20 mouse cellular contexts compared by ENCODE assay signal in the genomic region with DNA sequence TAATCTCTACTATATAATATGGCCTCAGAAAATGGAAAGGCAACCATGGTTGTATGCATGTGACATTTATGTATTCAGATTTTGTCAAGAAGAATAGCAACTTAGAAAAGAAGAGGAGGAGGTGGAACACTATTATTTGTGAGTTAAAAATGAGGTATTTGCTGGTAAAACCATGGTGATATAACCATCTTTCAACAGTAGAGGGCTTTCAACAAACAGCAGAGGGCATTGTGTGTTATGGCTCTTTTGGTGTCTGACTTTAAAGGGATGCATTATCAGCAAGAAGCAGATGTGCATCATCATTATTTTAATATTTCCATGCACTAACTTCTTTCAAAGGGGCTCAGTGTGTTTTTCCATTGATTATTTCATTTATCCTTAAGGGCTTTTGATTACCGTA.
DNase-seq lines count a peak whose midpoint lies in the region; ATAC-seq and TF ChIP-seq lines count a peak whose summit lies in the region.
"Had no signal": no experiment of that assay in that cellular context is flagged by ENCODE, and none has a peak within 500 bp of the region (broad histone marks: within the 10 kb centered on the region; RNA-seq: fewer than 3 reads in every experiment).

No protein-coding gene starts in this region.

- peak in 1 of 3 experiments; percentile 44; a peak in 2 of 6 replicates for TF ChIP-seq CTCF in MEL (IDR thresholded peaks at IDR 0.05 in 2 of 3, conservative IDR thresholded peaks at IDR 0.05 in 1 of 3; ENCODE audit: control insufficient read depth in 1 of 3, insufficient read depth in 1 of 3, low read depth in 2 of 3, low read length in 3 of 3, poor library complexity in 1 of 3, severe bottlenecking in 1 of 3)

- ATAC-seq in forebrain, embryonic 13.5 days = no peak
- ATAC-seq: forebrain, embryonic 16.5 days had no signal

- H3K79me2 ChIP-seq in MEL (ENCODE audit: control insufficient read depth, insufficient read depth, low read length, poor library complexity) = no peaks in the 10 kb centered on the region

- 100% methylated on average over 1 of the region's 1 CpGs for WGBS in forebrain, embryonic 13.5 days

- no peak overlapping the region for H3K4me2 ChIP-seq in forebrain, embryonic 13.5 days
- H3K4me2 ChIP-seq: embryonic facial prominence, embryonic 12.5 days; heart, embryonic 12.5 days; hindbrain, embryonic 15.5 days had no signal

- no peak for TF ChIP-seq EP300 in MEL (IDR thresholded peaks at IDR 0.05; ENCODE audit: low read depth in 1 of 2, low read length in 2 of 2)

- H3K27me3 ChIP-seq in MEL (ENCODE audit: control insufficient read depth in 1 of 2, insufficient read depth in 2 of 2, low read length in 2 of 2) = no peaks in the 10 kb centered on the region
- no peaks in the 10 kb centered on the region for H3K27me3 ChIP-seq in forebrain, embryonic 13.5 days
- H3K27me3 ChIP-seq: CH12.LX; embryonic facial prominence, embryonic 12.5 days; heart, embryonic 12.5 days; hindbrain, embryonic 15.5 days had no signal

- TF ChIP-seq POLR2A in MEL (IDR thresholded peaks at IDR 0.05; ENCODE audit: control insufficient read depth in 1 of 2, insufficient read depth in 1 of 2, low read depth in 1 of 2, low read length in 2 of 2, poor library complexity in 1 of 2) = no peak

- H3K4me3 ChIP-seq in MEL (ENCODE audit: control insufficient read depth in 1 of 2, insufficient read depth in 1 of 2, low read depth in 2 of 2, low read length in 2 of 2) = no peak overlapping the region
- no peak overlapping the region for H3K4me3 ChIP-seq in forebrain, embryonic 13.5 days
- H3K4me3 ChIP-seq: embryonic facial prominence, embryonic 12.5 days; heart, adult 2 months; heart, embryonic 12.5 days; hindbrain, embryonic 15.5 days had no signal

- no peak overlapping the region for H3K27ac ChIP-seq in MEL (ENCODE audit: control insufficient read depth, low read depth, low read length)
- no peak overlapping the region for H3K27ac ChIP-seq in forebrain, embryonic 13.5 days
- H3K27ac ChIP-seq: embryonic facial prominence, embryonic 12.5 days; heart, adult 2 months; hindbrain, embryonic 15.5 days had no signal

- H3K36me3 ChIP-seq in MEL (ENCODE audit: control insufficient read depth in 1 of 2, insufficient read depth in 2 of 2, low read length in 2 of 2) = no peaks in the 10 kb centered on the region
- no peaks in the 10 kb centered on the region for H3K36me3 ChIP-seq in forebrain, embryonic 13.5 days (ENCODE audit: poor library complexity, severe bottlenecking)
- H3K36me3 ChIP-seq: embryonic facial prominence, embryonic 12.5 days; heart, embryonic 12.5 days; hindbrain, embryonic 15.5 days had no signal

- peak; percentile 2 for DNase-seq in thymus, postnatal 14 days
- DNase-seq in thymus, postnatal 25 days = no peak
- peak; percentile 38 for DNase-seq in MEL (ENCODE audit: low read depth, low spot score)
- DNase-seq in naive thymus-derived CD4-positive, alpha-beta T cell, adult 2 months (ENCODE audit: low read depth) = peak; percentile 28
- DNase-seq in frontal cortex, adult 2 months (ENCODE audit: extremely low spot score in 1 of 2, low spot score in 1 of 2) = no peak
- DNase-seq in right cerebral cortex, adult 2 months (ENCODE audit: low spot score in 2 of 2) = no peak
- DNase-seq: adrenal gland, postnatal 14 days; B cell, adult 2 months; cerebellum, adult 11-12 months; cerebellum, adult 9-10 months; cerebellum, postnatal 25 days; gastrocnemius, postnatal 14 days; heart, adult 2 months; heart, postnatal 36 days had no signal

- H3K4me1 ChIP-seq in MEL (ENCODE audit: control insufficient read depth in 1 of 2, insufficient read depth in 2 of 2, low read length in 2 of 2) = no peaks in the 10 kb centered on the region
- H3K4me1 ChIP-seq in forebrain, embryonic 13.5 days = no peaks in the 10 kb centered on the region
- H3K4me1 ChIP-seq: embryonic facial prominence, embryonic 12.5 days; heart, embryonic 12.5 days; hindbrain, embryonic 15.5 days had no signal

- TF ChIP-seq RAD21 in MEL (IDR thresholded peaks at IDR 0.05; ENCODE audit: low read depth, low read length) = peak; percentile 39

- no peaks in the 10 kb centered on the region for H3K9me3 ChIP-seq in MEL (replicated peaks; ENCODE audit: insufficient read depth, low read length)
- no peaks in the 10 kb centered on the region for H3K9me3 ChIP-seq in forebrain, embryonic 13.5 days (replicated peaks)
- H3K9me3 ChIP-seq: embryonic facial prominence, embryonic 12.5 days; heart, embryonic 12.5 days; hindbrain, embryonic 15.5 days had no signal

- no peak overlapping the region for H3K9ac ChIP-seq in MEL (ENCODE audit: control insufficient read depth, low read depth, low read length, poor library complexity, severe bottlenecking)
- no peak overlapping the region for H3K9ac ChIP-seq in forebrain, embryonic 13.5 days
- H3K9ac ChIP-seq: embryonic facial prominence, embryonic 12.5 days; heart, embryonic 12.5 days; hindbrain, embryonic 15.5 days had no signal

TF ChIP-seq in MEL, 35 proteins besides CTCF, POLR2A, EP300 and RAD21:
- TF ChIP-seq TCF12 (IDR thresholded peaks at IDR 0.05; ENCODE audit: low read depth, low read length) (no peak), SMC3 (IDR thresholded peaks at IDR 0.05; ENCODE audit: low read depth, low read length) (peak; percentile 64), ZC3H11A (IDR thresholded peaks at IDR 0.05; ENCODE audit: low read depth, low read length) (peak; percentile 27), MAZ (IDR thresholded peaks at IDR 0.05; ENCODE audit: low read depth, low read length) (no peak), POLR2AphosphoS5 (IDR thresholded peaks at IDR 0.05; ENCODE audit: borderline replicate concordance, low read depth, low read length) (no peak), POLR2AphosphoS2 (IDR thresholded peaks at IDR 0.05; ENCODE audit: low read length) (no peak), ZNF384 (IDR thresholded peaks at IDR 0.05; ENCODE audit: low read depth, low read length) (0 out of 2 replicates have a peak, but pooled peaks have one; percentile 1)

Comparison
In these comparisons a context has a peak if more than half of its experiments do, and no peak if none do; other contexts are left out.
1. DNase-seq: peak in thymus, postnatal 14 days (single experiment), MEL (single experiment) and naive thymus-derived CD4-positive, alpha-beta T cell, adult 2 months (single experiment); none in thymus, postnatal 25 days (single experiment), frontal cortex, adult 2 months (0 of 2) and right cerebral cortex, adult 2 months (0 of 2).